Mouse (Mus musculus) left cerebral cortex, postnatal 36 days (tissue): ENCODE results near the gene Tns3. TPM values are rescaled to one million over a fixed set of nuclear protein-coding genes. Genes with fewer than 3 reads are reported as not detected.
A peak's percentile ranks its signal among the peaks of the same experiment; 100 is the strongest.

ENCODE experiments used
- DNase-seq, 2 experiments: peaks; one replicate each; pipeline ENCODE4 v3.0.0; 2021 to 2022; ENCODE audit warnings: low spot score in 2 of 2, mixed read lengths in 1 of 2
- intact Hi-C: fragments of 180-260 bp; cut with DNase I; formaldehyde crosslinking; loops from one replicate; pipeline ENCODE4 v1.15.1; 2025
- total RNA-seq, 2 experiments: library from RNA; stranded (reverse); gene quantifications; 2 replicates each; pipeline ENCODE4 v1.2.3; 2021

Tns3 gene
- total RNA-seq, 2 experiments from 2014 or later, result 36.9 to 39.4 TPM

DNA sequence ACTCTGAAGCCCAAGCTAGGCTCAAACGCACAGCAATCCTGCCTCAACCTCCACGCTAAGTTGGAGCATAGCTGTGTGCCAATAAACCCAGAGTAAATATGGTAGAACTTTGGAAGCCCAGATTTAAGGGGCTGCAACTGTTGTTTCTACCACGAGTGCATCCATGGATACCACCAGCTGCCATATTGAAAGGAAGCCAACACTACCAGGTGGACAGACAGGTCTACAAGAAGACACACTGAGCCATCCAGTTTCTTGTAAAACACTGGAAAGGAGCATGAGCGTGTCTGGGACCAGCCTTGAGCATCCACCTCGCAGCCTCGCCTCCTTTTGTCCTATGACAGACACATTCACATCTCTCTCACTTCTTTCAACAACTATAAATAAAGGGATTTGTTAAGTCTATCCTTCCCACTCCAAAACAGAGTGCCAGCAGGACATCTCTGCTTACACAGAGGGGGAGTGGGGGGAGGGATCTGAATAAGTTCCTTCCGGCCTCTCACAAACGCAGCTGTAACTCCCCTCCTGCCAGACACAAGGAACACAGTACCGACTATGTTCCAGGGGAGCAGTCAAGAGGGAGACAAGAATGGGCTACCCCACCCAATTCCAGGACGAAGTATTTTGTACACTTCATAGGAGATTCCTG, 77.2 kb downstream of the Tns3 start:
- intact Hi-C loops, result no loop called here
- DNase-seq, result no peak

DNA sequence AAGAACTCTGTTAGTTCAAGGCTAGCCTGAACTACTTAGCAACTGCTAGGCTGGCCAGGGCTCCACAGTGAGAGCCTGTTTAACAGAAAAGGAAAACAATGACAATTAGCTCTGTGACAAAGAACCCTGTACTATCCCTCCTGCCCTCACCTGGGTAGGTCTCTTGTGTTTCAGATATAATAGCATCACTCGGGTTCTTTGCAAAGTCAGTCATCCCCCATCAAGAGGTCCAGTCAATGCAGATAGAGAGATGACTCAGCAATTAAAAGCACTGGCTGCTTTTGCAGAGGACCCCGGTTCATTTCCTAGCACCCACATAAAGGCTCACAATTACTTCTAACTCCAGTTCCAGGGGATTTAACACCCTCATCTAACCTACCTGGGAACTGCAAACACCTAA, 78.0 kb downstream of the Tns3 start:
- no peak for DNase-seq
- intact Hi-C loops, result no loop called here

DNA sequence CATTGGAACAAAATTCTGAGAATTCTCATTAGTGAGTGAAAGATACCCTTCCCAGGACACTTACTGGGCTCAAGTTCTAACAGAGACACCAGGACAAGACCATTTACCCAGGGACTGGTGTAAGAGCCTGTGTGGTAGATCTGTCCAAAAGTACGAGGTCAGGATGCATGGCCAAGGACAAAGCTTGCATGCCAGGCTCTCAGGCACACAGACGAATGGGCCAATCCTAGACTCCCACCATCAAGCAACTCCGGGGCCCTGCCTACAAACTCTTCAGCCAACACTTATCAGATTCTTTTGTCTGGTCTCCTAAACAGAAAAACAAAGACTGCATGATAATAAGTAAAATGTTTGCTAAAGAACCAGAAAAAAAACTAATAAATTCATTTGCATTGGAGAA, 78.6 kb downstream of the Tns3 start:
- no peak for DNase-seq
- intact Hi-C loops, result no loop called here

DNA sequence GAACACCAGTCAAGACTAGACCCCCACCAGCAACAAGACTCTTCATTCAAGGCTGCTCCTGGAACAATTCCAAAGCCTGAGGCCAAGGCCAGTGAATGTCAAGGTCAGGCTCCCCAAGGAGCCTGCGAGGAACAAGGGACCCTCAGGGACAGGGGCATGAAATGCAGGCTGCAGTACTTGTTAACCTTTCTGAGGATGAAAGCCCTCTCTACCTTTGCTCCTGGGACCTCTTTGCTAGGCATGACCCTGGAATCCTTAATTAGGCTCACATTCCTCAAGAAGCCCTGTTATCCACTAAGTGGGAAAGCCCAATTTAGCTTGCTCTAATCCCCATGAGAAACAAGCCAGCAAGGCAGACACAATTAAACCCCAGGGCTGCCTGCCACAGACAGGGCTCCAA, 79.4 kb downstream of the Tns3 start:
- no peak for DNase-seq
- intact Hi-C loops, result no loop called here

DNA sequence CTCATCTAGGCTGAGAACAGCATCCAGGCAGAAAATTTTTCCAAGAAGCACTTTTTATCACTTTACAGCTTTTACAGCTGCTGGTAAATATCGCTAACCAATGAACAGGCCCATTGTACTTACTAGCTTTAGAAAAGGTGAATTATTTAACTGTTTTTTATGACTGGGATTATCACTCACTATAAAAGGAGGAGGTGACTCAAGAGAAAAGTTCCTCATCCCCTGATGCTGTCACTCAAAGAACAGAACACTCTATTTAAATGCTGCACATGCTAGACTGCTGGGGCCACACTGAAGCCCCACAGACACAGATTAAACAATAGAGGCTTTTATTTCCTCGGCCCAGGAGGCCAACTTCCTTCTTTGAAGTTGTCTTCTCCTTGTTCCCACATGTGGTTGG, 80.0 kb downstream of the Tns3 start:
- no peak for DNase-seq
- intact Hi-C loops, result no loop called here

DNA sequence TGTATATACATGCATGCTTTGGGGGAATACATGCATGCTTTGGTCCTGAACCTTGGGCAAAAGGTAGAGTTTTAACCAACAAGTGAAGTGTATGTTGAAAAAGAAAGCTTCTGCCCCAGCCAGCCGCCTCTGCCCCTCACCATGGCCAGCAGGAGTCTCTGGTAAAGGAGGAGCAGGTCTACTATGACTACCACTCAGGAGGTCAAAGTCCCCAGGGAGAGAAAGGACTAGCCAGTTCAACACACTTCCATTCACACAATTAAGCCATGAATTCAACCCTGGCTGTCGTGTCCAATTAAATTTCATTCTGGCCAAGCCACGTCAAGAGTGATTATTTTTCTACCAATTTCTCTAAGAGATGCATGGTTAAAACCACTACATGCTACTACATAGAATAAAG, 81.2 kb downstream of the Tns3 start:
- intact Hi-C loops, result no loop called here
- no peak for DNase-seq

DNA sequence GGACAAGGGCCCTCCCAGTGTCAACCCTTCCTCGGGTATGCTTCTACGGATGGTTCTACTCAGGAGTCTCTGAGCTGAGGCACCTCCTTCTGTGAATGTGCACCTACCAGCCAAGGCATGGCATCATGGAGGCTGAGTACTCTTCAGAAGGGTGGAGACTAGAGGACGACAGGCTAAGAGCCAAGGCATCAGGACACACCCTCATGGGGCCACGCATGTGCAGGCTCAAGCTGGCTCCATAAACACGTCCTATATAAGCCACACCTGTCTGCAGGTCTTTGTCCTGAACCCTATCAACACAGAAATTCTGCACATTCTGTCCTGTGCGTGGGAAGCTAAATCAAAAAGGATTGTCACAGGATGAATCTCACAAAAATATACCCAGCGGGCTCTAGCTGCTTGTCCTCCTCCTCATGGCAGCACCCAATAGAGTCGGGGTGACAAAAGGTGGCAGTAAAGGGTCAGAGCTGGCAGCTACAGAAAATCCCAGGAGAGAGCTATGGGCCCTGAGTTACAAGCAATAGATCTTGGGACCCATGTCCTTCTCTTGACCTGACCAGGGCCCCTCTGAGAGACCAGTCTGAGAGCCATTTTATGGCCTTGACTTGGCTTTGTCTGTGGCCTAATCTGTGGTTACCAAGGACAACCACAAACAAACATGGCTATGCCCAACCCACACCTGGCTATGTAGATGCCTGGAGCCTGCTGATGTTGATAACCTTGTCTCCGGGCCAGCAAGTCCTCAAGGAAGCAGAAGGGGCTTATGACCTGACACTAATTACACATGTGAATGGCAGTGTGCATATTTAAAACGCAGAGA, 82.0 kb downstream of the Tns3 start:
- intact Hi-C loops, result no loop called here
- no peak for DNase-seq

DNA sequence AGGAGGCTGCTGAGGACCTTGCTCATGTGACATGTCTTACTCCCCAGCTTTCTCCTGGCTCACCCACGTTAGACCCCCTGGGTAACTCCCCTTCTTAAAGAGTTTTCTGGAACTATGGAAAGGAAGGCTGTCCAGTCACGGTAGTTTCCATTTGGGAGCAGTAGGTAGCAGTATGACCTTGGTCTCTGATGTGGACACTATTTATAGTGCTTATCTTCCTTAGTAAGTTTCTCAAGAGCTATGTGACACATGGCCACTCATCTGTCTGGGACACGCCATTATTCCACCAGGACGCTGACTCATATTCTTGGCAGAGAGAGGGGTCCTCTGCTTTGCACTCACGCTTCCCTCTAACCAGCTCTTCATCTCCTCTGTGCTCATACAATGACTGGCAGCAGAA, 84.5 kb downstream of the Tns3 start:
- intact Hi-C loops, result no loop called here
- no peak for DNase-seq

DNA sequence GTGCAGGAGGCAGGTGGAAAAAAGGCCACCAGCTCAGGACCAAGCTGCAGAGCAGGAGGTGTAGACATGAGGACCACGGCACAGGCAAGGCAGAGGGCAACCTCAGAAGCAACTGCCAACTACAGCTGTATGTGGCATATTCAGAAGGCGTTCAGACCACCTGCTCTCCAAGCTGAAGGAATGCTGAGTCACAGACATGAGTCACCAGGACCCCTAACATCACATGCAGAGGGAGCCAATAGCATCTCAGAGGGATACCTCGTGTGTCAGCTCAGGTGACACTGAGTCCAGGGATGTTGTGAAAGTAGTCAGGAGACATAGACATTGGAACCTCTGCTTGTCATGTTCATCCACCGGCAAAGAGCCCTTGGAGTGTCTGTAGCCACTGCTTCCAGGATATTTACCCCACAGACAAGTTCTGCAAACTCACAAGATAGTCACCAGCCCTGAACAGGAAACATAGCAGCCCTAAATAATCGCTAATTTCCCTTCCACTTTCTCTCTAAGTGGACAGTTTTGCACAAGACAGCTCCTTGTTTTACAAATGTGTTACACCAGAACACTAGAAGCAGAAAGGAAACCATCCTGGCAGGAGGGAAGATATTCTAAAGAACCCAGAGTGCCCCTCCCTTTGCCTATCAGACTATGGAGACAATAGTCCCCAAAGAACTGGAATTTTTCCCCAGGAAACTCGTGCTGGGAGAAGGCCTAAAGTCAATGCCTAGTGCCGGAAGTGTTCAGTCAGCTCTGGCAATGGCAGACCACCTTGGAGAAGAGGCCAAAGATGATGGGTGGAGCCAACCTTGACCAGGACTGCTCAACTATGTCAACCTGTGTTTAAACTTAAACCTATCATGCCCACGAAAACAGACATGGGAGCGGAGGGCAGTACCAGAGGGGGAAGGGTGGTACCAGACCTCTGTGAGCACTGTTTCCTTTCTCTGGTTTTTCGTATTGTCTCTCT, 88.8 kb downstream of the Tns3 start:
- intact Hi-C loops, result no loop called here

DNA sequence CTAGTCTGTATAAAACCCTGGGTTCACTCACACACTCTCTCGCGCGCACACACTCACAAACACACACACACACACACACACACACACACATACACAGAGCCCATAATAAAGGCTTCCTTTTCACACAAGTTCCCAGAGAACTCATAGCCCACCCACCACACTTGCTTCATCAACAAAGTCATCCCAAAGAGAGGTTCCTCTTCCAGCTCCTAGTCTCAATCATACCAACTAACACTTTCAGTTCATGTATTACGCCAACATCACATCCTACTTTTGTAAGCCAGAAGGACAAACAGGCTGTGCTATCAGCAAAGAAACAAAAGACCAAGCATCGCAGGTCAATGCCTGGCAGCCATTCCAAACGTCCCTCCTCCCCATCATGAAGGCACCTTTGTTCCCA, 89.8 kb downstream of the Tns3 start:
- DNase-seq, result no peak
- intact Hi-C loops, result no loop called here

More for the DNA sequence above, 88.8 kb downstream of the Tns3 start:
- no peak for DNase-seq

DNA sequence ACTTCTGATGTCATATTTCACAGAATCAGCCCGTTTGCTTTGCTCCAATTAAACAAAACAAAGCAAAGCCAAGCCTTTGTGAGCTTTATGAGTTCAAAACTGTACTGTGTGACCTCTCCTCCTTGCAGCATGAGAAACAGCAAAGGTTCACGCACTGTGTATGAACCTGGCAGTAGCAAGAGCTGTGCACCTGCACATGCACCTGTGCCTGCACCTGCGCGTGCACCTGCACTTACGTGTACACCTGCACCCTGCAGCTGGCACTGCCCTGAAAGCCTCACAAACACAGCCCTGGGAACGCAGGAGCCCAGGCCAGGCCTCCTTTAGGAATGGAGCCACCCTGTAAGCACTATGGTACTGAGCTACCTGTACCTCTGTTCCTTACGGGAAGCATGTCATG, 91.6 kb downstream of the Tns3 start:
- DNase-seq, result no peak

DNA sequence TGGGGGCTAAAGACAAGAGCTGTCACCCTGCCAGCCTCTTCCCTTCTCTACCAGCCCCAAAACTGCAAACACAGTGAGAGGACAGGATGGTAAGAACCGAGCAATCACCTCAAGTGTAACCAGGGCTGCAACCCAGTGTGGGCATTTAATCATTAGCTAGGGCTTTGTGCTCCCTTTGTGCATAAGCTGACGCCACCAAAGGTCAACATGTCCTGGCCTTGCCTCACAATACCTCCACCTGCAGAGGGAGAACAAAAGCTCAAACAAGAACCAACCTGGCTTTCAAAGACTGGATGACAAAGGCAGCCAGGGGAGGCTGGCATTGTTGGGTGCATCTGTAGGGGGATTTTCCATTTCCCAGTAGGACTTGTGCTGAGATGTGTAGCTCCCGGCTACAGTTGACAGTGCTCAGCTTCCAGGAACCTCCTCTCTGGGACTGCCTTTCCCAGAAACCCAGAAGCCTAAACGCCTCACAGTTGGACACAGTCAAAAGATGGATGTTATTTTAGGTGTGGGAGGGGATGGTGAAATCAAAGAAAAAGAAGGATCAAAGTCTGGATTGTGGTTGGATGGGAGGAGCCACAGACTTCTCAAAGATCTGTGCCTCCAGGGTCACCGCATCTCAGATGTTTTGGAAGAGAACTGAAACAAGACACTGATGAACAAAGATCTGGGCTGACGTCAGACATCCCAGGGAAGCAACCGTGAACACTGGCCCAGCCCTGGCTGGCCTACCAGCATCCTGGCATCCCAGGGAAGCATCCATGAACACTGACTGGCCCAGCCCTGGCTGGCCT, 94.9 kb downstream of the Tns3 start:
- intact Hi-C loops, result no loop called here
- DNase-seq, result no peak

More for the DNA sequence above, 91.6 kb downstream of the Tns3 start:
- intact Hi-C loops, result no loop called here

DNA sequence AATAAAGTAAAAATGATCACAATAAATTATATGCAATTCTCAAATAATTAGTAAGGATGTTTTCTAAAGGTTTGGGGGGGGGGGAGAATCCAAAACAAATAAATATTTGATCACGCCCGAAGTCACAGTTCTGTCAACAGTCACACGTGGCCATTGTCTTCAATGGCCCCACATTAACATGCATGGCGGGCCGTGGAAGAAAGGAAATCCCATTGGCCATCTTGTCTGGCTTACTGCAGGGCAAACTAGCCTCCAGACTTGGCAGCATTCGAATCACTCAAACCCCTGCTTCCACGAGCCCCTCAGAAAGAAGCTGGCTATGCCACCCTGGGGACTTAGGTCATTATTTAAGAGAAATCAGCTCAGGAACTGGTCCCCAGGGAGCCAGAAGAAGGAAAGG, 95.5 kb downstream of the Tns3 start:
- DNase-seq, result no peak
- intact Hi-C loops, result no loop called here

DNA sequence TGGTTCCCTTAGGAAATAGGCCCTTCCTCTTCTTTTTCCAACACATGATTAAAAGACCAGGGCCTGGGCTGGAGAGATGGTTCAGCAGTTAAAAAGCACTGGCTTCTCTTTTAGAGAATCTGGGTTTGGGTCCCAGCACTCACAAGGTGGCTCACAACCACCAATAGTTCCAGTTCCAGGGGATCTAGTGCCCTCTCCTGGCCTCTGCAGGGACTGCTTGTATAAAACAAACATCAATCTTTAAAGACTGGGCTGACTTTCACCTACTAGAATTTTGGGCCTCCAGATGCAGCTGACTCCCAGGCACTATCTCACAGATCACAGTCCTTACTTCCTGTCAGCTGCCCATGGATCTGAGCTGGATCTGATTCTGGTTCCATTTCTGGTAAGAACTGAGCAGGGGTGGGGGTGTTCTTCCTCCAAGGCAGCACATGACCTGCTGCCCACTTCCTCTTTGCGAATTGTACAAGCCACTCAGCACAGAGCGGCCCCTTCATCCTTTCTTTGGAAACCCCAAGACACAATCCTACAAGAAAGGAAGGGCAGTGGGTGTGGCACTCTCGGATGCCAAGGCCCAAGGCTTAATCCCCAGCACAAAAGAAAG, 98.0 kb downstream of the Tns3 start:
- no peak for DNase-seq
- intact Hi-C loops, result no loop called here

DNA sequence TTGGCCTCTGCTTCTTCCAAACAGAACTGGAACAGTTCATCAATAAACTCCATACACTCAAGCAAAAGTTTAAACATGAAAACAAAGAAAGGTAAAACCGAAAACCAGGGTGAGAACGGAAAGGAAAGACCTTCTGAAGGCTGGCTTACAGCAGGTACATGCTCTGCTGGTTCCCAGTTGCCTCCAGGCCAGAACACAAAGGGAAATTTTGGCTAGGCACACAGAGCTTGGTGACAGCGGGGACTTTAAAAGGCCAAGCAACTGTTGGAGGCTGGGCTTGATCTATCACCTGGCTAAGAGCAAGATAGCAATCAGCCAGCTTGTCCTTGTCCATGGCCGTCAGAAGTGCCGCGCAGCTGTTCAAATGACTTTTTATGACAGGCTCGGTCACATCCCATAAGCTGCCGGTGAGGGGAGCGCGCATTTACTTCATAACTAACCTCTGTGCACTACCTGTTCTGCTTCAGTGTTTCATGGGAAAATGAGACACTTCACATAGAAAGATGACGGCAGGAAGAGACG, 105.5 kb downstream of the Tns3 start:
- no peak for DNase-seq
- intact Hi-C loops, result no loop called here

DNA sequence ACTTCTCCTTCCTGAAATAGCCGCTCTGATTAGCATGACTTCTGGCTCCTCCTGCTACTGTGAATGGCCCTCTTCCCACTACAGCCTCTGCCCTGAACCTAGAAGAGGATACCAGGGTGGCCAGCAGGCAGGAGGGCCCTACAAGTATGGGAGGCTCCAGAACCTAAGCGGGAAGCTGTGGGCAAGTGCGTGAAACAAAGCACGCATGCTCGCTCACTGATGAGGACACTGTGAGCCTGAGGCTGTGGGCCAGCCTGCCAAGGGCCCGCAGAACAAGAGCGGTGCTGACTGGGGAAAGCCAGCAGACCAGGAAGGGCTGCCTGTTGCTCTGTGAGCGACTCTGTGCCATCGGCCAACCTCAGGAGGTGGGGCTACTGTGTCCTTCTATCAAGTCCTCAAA, 106.1 kb downstream of the Tns3 start:
- intact Hi-C loops, result no loop called here

DNA sequence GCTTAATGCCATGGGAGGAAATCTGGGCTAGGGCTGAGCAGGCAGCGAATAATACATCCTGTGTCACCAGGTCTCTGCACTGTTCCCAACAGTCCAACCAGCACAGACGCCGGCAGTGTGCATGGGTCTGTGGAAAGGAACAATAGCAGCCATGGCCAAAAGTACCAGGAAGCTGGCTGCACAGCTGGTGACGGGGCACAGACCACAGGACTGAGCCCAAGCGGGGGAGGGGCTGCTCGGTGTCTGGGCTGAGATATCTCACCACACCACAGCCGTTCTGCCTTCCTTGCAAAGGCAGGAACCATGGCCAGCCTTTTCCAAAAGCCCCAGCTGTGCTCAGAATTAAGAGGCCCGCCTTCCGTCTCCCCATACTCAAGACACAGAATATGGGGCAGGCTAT, 107.3 kb downstream of the Tns3 start:
- no peak for DNase-seq
- intact Hi-C loops, result no loop called here

More for the DNA sequence above, 106.1 kb downstream of the Tns3 start:
- peak in 1 of 2 experiments; percentile 13 for DNase-seq

DNA sequence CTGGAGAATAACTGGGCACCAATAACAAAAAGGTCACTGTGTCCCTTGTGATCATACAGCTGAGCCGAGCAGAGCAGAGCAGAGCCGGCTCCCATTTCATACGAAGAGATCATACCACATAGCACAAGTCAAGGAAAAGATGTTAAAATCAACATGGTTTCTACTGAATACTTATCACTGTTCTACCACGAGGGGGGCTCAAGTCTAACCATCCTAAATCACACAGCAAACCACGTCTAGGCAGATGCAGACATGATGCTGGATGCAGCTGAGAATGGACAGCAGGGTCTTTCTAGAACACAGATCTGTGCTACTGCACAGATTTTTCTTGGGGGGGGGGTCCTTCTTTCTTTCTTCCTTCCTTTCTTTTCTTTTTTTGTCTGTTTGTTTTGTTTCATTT, 112.6 kb downstream of the Tns3 start:
- intact Hi-C loops, result no loop called here
- DNase-seq, result no peak

DNA sequence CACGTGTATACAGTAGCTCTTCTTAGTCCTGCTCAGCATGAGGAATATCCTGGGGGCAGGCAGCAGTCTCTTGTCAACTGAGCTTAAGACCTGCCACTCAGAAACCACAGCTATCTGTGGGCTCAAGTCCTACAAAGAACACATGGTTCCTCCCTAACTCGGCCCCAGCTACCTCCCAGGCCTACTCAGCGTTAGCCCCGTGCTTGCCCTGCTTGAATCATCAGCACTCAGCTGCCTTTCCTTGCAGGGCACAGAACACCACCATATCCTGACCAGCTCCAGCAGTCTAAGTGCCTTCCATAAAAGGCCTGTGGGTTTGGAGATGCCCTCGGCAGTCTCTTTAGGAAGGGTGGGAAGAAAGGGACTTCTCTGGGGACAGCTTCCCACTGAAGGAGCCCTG, 116.7 kb downstream of the Tns3 start:
- DNase-seq, result no peak
- intact Hi-C loops, result no loop called here
